Mouse (Mus musculus) embryo, embryonic 10 days (tissue): Measurements from ENCODE around the gene Serpinf2.

Source experiments
- DNase-seq: peaks from one replicate; pipeline ENCODE4 v3.0.0-alpha.2; 2015; ENCODE audit warnings: low spot score

Serpinf2 gene

GRCm38 (mm10) chr11:75429019-75429705 lies 10.2 kb downstream of the Serpinf2 start:
- no peak for DNase-seq

GRCm38 (mm10) chr11:75424459-75424858 lies 14.9 kb downstream of the Serpinf2 start:
- no peak for DNase-seq

- no peak for DNase-seq
Observed at GRCm38 (mm10) chr11:75424033-75424432, 15.4 kb downstream of the Serpinf2 start.

DNA sequence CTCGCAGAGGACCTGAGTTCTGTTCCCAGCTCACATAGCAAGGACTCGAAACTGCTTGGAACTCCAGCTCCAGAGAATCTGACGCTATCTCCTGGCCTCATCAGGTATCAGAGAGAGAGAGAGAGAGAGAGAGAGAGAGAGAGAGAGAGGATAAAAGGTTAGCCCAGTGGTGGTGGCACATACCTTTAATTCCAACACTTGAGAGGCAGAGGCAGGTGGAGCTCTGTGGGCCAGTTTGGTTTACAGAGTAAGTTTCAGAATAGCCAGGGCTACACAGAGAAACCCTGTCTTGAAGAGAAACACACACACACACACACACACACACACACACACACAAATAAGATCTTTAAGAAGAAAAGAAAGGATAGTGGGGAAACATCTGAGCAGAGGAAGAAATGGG lies 16.3 kb downstream of the Serpinf2 start:
- DNase-seq, result no peak

DNA sequence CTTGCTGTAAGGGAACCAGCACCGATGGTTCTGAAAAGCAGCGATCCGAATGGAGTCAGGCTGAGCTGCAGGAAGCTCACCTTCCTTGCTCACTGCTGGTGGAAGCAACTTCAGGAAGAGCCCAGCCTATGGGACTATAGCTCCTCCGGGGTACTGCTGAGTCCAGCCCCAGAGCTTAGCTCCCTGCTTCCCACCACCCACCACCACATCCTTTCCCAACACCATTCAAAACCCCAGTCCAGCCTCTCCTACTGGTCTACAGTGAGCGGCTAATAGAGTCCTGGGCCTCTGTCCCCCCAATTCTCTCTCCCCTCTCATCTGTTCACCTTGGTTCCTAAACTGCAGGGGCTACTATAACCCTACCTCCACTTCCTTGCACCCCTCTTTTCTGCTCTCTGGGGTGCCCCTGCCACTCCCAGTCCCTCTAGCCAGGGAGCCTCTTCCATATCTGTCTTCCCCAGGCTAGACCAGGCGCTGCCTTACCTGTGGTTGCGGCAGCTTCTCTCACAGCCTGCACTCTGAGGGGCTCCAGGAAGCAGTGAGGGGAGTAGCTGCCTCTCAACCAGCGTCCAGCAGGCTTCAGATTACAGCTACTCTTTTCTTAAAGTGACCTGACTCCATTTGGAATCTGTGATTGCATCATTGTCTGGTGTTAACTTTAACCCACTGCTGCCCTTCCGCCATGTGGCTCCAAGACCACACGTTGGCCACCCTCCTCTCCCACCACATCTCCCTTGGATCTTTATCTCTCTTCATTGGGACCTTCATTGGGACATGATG lies 17.2 kb downstream of the Serpinf2 start, which contains the start of gene Serpinf1:
TSS of gene Serpinf1 (minus strand) at position 689 of the 780 bp plus-strand sequence.
- DNase-seq, result peak; percentile 77

- DNase-seq, result peak; percentile 70
Observed at GRCm38 (mm10) chr11:75421375-75422012, 17.9 kb downstream of the Serpinf2 start.

DNA sequence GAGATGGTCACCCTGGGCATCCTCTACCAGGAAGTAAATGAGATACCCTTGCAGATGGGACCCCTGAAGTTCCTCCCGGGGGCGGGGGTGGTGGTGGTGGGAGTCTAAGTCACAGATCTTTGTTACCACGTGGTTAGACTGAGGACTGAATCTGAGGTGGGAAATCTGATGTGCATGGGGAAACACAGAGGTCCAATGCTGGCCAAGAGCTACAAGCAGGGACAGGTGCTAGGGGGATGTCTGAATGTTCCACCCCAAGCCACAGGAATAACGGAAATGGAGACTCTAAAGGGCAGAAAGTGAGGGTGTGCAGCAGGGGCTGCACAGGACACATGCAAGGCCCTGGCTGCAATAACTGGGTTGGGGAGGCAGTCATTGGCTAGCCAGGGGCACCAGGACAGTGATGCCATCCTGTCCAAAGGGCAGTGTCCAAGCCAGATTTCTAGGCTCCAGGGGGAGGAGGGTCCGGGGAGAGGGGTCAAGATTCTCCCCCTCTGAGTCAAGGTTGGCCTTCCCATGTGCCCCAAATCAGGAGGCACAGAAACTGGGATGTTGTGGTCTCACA lies 18.5 kb downstream of the Serpinf2 start:
- no peak for DNase-seq

GRCm38 (mm10) chr11:75420037-75420436 lies 19.4 kb downstream of the Serpinf2 start:
- no peak for DNase-seq

DNA sequence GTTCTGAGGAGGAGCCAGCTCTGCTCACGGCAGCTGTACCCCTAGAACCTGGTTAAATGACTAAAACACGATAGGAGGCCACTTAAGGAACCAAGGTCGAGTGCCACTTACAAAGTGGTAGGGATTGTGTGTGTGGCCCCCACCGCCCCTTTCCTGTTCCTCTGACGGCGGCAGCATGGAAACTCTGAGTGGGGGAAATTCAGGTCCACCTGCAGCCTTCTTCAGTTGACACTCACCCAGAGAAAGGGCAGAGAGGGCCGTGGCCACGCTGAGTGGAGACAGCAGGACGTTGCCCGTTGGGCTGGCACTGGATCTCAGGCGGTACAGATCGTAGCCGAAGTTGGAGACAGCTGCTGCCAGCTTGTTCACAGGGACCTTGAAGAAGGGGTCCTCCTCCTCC lies 23.4 kb downstream of the Serpinf2 start:
- DNase-seq, result no peak

DNA sequence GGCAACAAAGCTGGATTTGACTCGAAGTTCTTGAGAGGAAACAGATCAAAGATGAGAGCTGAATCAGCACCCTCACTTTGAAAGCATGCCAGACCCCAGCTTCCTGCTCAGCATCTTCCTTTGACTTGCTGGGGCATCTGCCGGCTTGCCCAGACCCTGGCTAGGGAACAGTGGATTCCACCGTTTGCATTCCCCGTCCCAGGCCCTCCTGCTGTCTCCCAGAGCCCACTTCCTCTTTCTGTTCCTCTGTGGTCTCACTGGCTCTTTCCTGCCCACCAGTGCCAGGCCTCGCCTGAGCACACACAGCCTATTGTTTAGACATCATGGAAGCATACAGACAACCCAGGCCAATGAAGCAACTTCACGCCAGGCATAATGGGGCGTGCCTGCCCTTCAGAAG lies 24.3 kb downstream of the Serpinf2 start:
- no peak for DNase-seq

- no peak for DNase-seq
Observed at GRCm38 (mm10) chr11:75410591-75410990, 28.8 kb downstream of the Serpinf2 start.

- DNase-seq, result no peak
Observed at GRCm38 (mm10) chr11:75409679-75410575, 29.5 kb downstream of the Serpinf2 start.

- peak; percentile 64 for DNase-seq
Observed at GRCm38 (mm10) chr11:75406865-75407264, 32.5 kb downstream of the Serpinf2 start.

GRCm38 (mm10) chr11:75406104-75406503 lies 33.3 kb downstream of the Serpinf2 start:
- no peak for DNase-seq

GRCm38 (mm10) chr11:75404801-75405200 lies 34.6 kb downstream of the Serpinf2 start:
- DNase-seq, result no peak

DNA sequence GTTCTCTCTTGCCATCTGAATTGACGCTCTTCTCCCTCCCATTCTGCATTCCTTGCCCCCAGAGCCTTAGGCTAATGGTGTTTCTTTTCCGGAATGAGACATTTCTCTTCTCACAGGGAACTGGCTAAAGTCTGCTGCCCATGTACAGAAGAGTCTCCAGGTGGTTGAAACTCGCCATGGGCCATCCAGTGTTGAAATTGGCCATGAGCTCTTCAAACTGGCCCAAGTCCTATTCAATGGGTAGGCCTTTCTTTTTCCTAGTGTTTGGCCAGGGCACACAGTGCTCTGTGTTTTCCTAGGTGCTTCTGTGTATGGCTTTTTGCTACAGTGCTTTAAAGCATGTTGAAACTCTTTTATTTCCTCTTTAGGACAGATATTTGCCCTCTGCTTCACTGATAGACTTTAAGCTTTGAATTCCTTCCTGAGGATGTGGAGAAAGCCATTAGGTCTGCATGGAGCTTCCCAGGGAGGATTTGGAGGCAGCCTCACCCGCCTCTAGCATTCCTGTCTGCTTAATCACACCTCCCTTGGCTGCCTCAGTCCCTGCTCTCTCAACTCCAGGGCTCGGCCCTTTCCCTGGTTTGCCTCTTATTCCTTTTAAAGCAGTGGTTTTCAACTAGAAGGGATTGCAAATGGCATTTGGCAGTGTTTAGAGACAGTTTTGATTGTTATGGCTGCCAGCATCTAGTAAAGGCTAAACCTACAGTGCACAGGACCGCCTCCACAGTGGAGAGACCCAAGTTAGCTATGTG lies 35.9 kb downstream of the Serpinf2 start:
- DNase-seq, result no peak

DNA sequence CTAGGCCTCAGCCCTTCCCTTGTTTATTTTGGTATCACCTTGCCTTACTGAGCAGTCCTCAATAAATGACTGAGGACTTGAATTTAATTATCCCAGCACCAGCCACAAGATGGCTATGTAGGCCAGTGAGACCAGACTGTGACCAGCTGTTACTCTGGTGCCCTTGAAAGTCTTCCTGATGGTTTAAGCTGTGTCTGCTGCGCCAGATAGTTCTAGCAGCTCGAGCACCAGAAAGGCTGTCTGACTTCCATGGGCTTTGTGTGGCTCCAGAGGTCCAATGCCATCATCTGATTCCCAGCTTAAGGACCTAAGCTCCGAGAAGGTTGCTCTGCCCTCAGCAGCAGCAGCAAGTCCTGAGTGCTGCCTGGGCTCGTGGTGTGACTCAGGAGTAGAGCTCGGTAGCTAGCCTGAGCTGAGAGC lies 37.1 kb downstream of the Serpinf2 start:
- DNase-seq, result peak; percentile 80

DNA sequence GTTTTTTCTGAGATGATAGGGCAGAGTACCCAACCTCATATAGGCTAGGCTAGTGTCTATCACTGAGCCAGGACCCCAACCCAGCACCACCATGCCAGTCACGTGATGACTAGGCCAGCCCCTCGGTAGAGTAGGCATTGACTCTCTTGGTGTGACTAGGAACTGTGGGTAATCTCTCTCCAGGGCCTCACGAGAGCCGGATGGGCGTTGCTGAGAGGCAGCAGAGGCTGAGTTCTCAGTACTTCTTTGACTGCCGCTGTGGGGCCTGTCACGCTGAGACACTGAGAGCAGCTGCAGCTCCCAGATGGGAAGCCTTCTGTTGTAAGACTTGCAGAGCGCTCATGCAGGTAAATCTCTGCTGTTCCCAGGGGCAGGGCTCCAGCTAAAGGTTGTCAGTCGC lies 39.3 kb downstream of the Serpinf2 start:
- no peak for DNase-seq

DNA sequence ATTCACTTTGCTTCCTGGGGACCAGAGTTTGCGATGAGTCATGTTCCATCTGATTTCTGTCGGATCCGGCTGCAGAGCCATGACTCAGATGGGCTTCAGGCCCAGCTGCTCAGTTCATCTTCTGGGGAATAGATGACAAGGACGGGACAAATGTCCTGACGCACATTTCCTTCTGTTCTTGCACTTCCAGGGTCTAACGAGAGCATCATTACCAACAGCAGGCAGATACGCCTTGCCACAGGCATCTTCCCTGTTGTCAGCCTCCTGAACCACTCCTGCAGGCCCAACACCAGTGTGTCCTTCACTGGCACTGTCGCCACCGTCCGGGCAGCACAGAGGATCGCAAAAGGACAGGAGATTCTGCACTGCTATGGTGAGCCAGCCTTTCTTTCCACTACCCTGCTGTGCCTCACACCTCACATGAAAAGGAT lies 40.0 kb downstream of the Serpinf2 start:
- DNase-seq, result no peak

DNA sequence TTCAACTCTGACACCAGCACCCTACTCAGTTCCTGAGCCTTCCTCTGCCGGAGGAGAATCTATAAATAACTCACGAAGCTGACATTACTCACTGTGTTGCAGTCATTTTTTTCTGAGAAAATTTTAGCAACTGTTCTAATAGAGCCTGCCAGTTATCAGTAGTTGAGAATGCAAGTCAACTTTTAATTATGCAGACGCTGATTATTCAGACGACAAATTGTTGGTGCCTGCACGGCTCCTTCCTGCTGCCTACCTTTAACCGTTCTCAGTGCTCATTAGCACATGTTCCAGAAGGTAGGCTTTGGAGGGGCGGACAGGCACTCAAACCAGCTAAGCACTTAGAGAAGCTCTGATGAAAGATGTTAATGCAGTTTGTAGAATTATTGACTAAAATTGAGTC lies 41.9 kb downstream of the Serpinf2 start:
- DNase-seq, result no peak

DNA sequence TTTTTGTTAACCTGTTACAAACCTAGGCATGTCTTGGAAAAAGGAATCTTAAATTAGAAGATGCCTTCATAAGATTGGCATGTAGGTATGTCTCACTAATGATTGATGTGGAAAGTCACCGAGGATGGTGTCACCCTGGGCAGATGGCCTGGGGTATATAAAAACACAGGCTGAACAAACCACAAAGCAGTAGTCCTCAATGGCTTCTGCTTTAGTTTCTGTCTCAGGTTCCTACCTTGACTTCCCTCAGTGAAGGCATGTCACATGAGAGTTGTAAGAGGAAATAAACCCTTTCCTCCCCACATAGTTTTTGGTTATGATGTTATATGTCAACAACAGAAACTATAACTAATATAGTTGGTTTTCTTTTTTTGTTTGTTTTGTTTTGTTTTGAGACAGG lies 43.8 kb downstream of the Serpinf2 start:
- no peak for DNase-seq
